Mouse (Mus musculus) mouse embryonic stem cell (cell line): ENCODE measurements around the gene Zc2hc1c.

Experiments
- in situ Hi-C, 2 experiments: fragments of 300-500 bp; cut with MboI; formaldehyde crosslinking; loops; 1 replicate in 1 of 2; 3 replicates in 1 of 2; pipeline ENCODE4 v1.14.3; 2019 to 2020; ENCODE audit warnings: low sequenced_read_pairs in 2 of 2, low pct_unique_long_range_greater_than_20kb in 1 of 2, mixed read lengths in 1 of 2; ENCODE audit not compliant: unreplicated experiment in 1 of 2

Zc2hc1c gene

GRCm38 (mm10) chr12:85280845-85281651, 7.3 kb upstream of the Zc2hc1c start:
- in situ Hi-C loops = loop anchor here (10.0 kb wide), 2 partner anchors 116 to 136 kb away; no protein-coding TSS in a partner anchor

GRCm38 (mm10) chr12:85281756-85282155, 6.6 kb upstream of the Zc2hc1c start:
- in situ Hi-C loops = loop anchor here (10.0 kb wide), 2 partner anchors 117 to 137 kb away; no protein-coding TSS in a partner anchor

- in situ Hi-C loops = loop anchor here (10.0 kb wide), 2 partner anchors 120 to 140 kb away; no protein-coding TSS in a partner anchor
These were observed 4.1 kb upstream of the Zc2hc1c start for GRCm38 (mm10) chr12:85284331-85284730.

- in situ Hi-C loops = loop anchor here (10.0 kb wide), 2 partner anchors 120 to 140 kb away; no protein-coding TSS in a partner anchor
These were observed 3.4 kb upstream of the Zc2hc1c start for GRCm38 (mm10) chr12:85284996-85285395.

- in situ Hi-C loops = loop anchor here (10.0 kb wide), 2 partner anchors 122 to 142 kb away; no protein-coding TSS in a partner anchor
These were observed 1.4 kb upstream of the Zc2hc1c start for GRCm38 (mm10) chr12:85286941-85287340.

- in situ Hi-C loops = loop anchor here (10.0 kb wide), 2 partner anchors 123 to 143 kb away; no protein-coding TSS in a partner anchor
These were observed 444 bp upstream of the Zc2hc1c start, which contains the start of gene Acyp1 for GRCm38 (mm10) chr12:85287809-85288485. Gene Acyp1, minus strand, starts transcription at chr12:85288438.

- in situ Hi-C loops = loop anchor here (10.0 kb wide), 2 partner anchors 125 to 145 kb away; no protein-coding TSS in a partner anchor
These were observed 988 bp downstream of the Zc2hc1c start for GRCm38 (mm10) chr12:85289157-85290000.

- in situ Hi-C loops = loop anchor here in 1 of 2 experiments (10.0 kb wide), 1 partner anchor 146 kb away; no protein-coding TSS in a partner anchor
These were observed 2.2 kb downstream of the Zc2hc1c start for GRCm38 (mm10) chr12:85290633-85291032.

- in situ Hi-C loops = loop anchor here in 1 of 2 experiments (10.0 kb wide), 1 partner anchor 147 kb away; no protein-coding TSS in a partner anchor
These were observed 3.1 kb downstream of the Zc2hc1c start for GRCm38 (mm10) chr12:85291541-85291940.

- in situ Hi-C loops = loop anchor here in 1 of 2 experiments (10.0 kb wide), 1 partner anchor 147 kb away; no protein-coding TSS in a partner anchor
These were observed 3.9 kb downstream of the Zc2hc1c start for GRCm38 (mm10) chr12:85292288-85292687.

- in situ Hi-C loops = loop anchor here in 1 of 2 experiments (10.0 kb wide), 1 partner anchor 148 kb away; no protein-coding TSS in a partner anchor
These were observed 4.5 kb downstream of the Zc2hc1c start for GRCm38 (mm10) chr12:85292906-85293305.

GRCm38 (mm10) chr12:85295506-85295905, 7.1 kb downstream of the Zc2hc1c start:
- in situ Hi-C loops = loop anchor here in 1 of 2 experiments (10.0 kb wide), 1 partner anchor 151 kb away; no protein-coding TSS in a partner anchor

GRCm38 (mm10) chr12:85296915-85297314, 8.5 kb downstream of the Zc2hc1c start:
- in situ Hi-C loops = loop anchor here in 1 of 2 experiments (10.0 kb wide), 1 partner anchor 152 kb away; no protein-coding TSS in a partner anchor

GRCm38 (mm10) chr12:85297345-85297997, 9.1 kb downstream of the Zc2hc1c start:
- in situ Hi-C loops = loop anchor here in 1 of 2 experiments (10.0 kb wide), 1 partner anchor 153 kb away; no protein-coding TSS in a partner anchor

- in situ Hi-C loops = loop anchor here in 1 of 2 experiments (10.0 kb wide), 1 partner anchor 153 kb away; no protein-coding TSS in a partner anchor
These were observed 9.9 kb downstream of the Zc2hc1c start for GRCm38 (mm10) chr12:85298127-85298834.

GRCm38 (mm10) chr12:85298835-85299180, 10.4 kb downstream of the Zc2hc1c start:
- in situ Hi-C loops = loop anchor here in 1 of 2 experiments (10.0 kb wide), 1 partner anchor 154 kb away; no protein-coding TSS in a partner anchor
